Mouse (Mus musculus) liver, embryonic 14.5 days (tissue): ENCODE results near the gene Fbxl5.

Experiments
- CTCF ChIP-seq: IDR thresholded peaks from 2 replicates; pipeline ENCODE4 v1.5.1; 2016; ENCODE audit warnings: antibody characterized with exemption, low read depth, control low read depth
- EP300 ChIP-seq: IDR thresholded peaks from 2 replicates; pipeline ENCODE4 v1.6.1; 2016; ENCODE audit warnings: antibody characterized with exemption, low read depth

DNA sequence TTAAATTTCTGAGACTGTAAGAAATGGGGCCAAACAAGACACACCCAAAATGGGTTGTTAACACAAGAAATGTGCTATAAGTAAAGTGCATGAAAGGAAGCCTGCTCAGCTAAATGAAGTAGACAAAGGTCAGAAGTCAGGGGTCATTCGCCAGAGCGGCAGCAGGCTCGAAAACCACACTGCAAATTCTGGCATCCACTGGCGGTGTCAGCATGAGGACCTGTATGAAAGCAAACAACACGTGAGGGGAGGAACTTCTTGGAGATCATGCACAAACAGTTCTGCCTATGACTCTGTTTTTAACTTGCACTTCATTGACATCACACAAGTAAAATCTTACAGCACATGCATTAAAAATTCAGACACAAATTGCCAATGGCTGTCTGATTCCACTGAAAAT lies 76.3 kb downstream of the Fbxl5 start:
- TF ChIP-seq CTCF (no peak), EP300 (no peak)
